Mouse (Mus musculus): ENCODE results near the gene Ace. TPM values are rescaled to one million over a fixed set of nuclear protein-coding genes. Genes with fewer than 3 reads are reported as not detected.
A peak's percentile ranks its signal among the peaks of the same experiment; 100 is the strongest.

Gene Ace
- polyA plus RNA-seq, 1 experiment from 2014 or later = 18.6 TPM

GRCm38 (mm10) chr11:105934303-105934711 lies 33.4 kb upstream of the Ace start:
- Histone ChIP-seq H3K36me3 (ENCODE audit: insufficient read depth, low read length) (no peaks in the 10 kb centered on the region), H3K9ac (replicated peaks; ENCODE audit: low read length) (no peak overlapping the region), H3K4me3 (ENCODE audit: low read length) (no peak overlapping the region), H3K27me3 (ENCODE audit: insufficient read depth, low read length) (no peaks in the 10 kb centered on the region), H3K4me2 (replicated peaks; ENCODE audit: low read depth, low read length) (no peak overlapping the region), H3K4me1 (ENCODE audit: insufficient read depth, low read length) (no peaks in the 10 kb centered on the region), H3K27ac (ENCODE audit: low read length) (no peak overlapping the region), H3K9me3 (ENCODE audit: low read length) (no peaks in the 10 kb centered on the region)
- 75% methylated on average over 5 of the region's 5 CpGs for WGBS
- ATAC-seq (ENCODE audit: low FRiP score, low TSS enrichment) = no peak

DNA sequence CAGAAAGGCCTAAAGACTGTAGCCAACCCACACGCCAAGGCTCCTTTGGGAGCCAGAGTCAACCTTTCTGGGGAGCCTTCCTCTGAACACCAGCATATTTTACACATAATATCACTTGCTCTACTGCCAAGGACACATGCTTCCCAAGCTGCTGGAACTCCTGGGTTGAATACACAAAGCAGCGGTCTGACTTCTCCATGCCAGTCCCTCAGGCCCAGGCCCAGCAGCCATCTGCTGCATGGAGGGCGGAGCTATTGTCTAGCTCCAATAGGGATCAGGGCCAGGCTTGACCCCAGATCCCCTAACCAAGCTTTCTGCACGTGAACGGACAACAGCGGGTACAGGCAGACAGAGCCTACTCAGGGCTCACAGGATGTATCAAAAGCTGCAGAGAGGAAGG lies 32.9 kb upstream of the Ace start:
- no peak overlapping the region for H3K4me3 ChIP-seq (ENCODE audit: low read length)
- H3K36me3 ChIP-seq (ENCODE audit: insufficient read depth, low read length) = no peaks in the 10 kb centered on the region
- H3K27me3 ChIP-seq (ENCODE audit: insufficient read depth, low read length) = no peaks in the 10 kb centered on the region
- 55% methylated on average over 6 of the region's 6 CpGs for WGBS
- no peak overlapping the region for H3K9ac ChIP-seq (replicated peaks; ENCODE audit: low read length)
- no peak overlapping the region for H3K27ac ChIP-seq (ENCODE audit: low read length)
- ATAC-seq (ENCODE audit: low FRiP score, low TSS enrichment) = no peak
- H3K4me1 ChIP-seq (ENCODE audit: insufficient read depth, low read length) = no peaks in the 10 kb centered on the region
- H3K9me3 ChIP-seq (ENCODE audit: low read length) = no peaks in the 10 kb centered on the region
- no peak overlapping the region for H3K4me2 ChIP-seq (replicated peaks; ENCODE audit: low read depth, low read length)

GRCm38 (mm10) chr11:105935496-105935895 lies 32.2 kb upstream of the Ace start:
- 86% methylated on average over 8 of the region's 8 CpGs for WGBS
- H3K4me2 ChIP-seq (replicated peaks; ENCODE audit: low read depth, low read length) = no peak overlapping the region
- H3K4me1 ChIP-seq (ENCODE audit: insufficient read depth, low read length) = no peaks in the 10 kb centered on the region
- no peak overlapping the region for H3K4me3 ChIP-seq (ENCODE audit: low read length)
- no peak for ATAC-seq (ENCODE audit: low FRiP score, low TSS enrichment)
- H3K9ac ChIP-seq (replicated peaks; ENCODE audit: low read length) = no peak overlapping the region
- no peak overlapping the region for H3K27ac ChIP-seq (ENCODE audit: low read length)
- H3K27me3 ChIP-seq (ENCODE audit: insufficient read depth, low read length) = no peaks in the 10 kb centered on the region
- no peaks in the 10 kb centered on the region for H3K9me3 ChIP-seq (ENCODE audit: low read length)
- H3K36me3 ChIP-seq (ENCODE audit: insufficient read depth, low read length) = no peaks in the 10 kb centered on the region

GRCm38 (mm10) chr11:105936200-105936599 lies 31.5 kb upstream of the Ace start:
- no peak overlapping the region for H3K9ac ChIP-seq (replicated peaks; ENCODE audit: low read length)
- no peak overlapping the region for H3K27ac ChIP-seq (ENCODE audit: low read length)
- H3K36me3 ChIP-seq (ENCODE audit: insufficient read depth, low read length) = no peaks in the 10 kb centered on the region
- no peak for ATAC-seq (ENCODE audit: low FRiP score, low TSS enrichment)
- 83% methylated on average over 6 of the region's 6 CpGs for WGBS
- no peak overlapping the region for H3K4me2 ChIP-seq (replicated peaks; ENCODE audit: low read depth, low read length)
- no peaks in the 10 kb centered on the region for H3K9me3 ChIP-seq (ENCODE audit: low read length)
- H3K27me3 ChIP-seq (ENCODE audit: insufficient read depth, low read length) = no peaks in the 10 kb centered on the region
- no peaks in the 10 kb centered on the region for H3K4me1 ChIP-seq (ENCODE audit: insufficient read depth, low read length)
- no peak overlapping the region for H3K4me3 ChIP-seq (ENCODE audit: low read length)

GRCm38 (mm10) chr11:105936974-105937373 lies 30.8 kb upstream of the Ace start:
- no peak overlapping the region for H3K9ac ChIP-seq (replicated peaks; ENCODE audit: low read length)
- no peaks in the 10 kb centered on the region for H3K36me3 ChIP-seq (ENCODE audit: insufficient read depth, low read length)
- ATAC-seq (ENCODE audit: low FRiP score, low TSS enrichment) = no peak
- no peaks in the 10 kb centered on the region for H3K9me3 ChIP-seq (ENCODE audit: low read length)
- H3K27ac ChIP-seq (ENCODE audit: low read length) = no peak overlapping the region
- 0 out of 2 replicates have a peak, but pooled peaks cover 2% of the 10 kb centered on the region for H3K4me1 ChIP-seq (ENCODE audit: insufficient read depth, low read length)
- H3K4me2 ChIP-seq (replicated peaks; ENCODE audit: low read depth, low read length) = no peak overlapping the region
- H3K27me3 ChIP-seq (ENCODE audit: insufficient read depth, low read length) = no peaks in the 10 kb centered on the region
- no peak overlapping the region for H3K4me3 ChIP-seq (ENCODE audit: low read length)
- WGBS = 93% methylated on average over 3 of the region's 3 CpGs

- H3K9ac ChIP-seq (replicated peaks; ENCODE audit: low read length) = no peak overlapping the region
- H3K27ac ChIP-seq (ENCODE audit: low read length) = no peak overlapping the region
- no peaks in the 10 kb centered on the region for H3K27me3 ChIP-seq (ENCODE audit: insufficient read depth, low read length)
- H3K9me3 ChIP-seq (ENCODE audit: low read length) = no peaks in the 10 kb centered on the region
- ATAC-seq (ENCODE audit: low FRiP score, low TSS enrichment) = no peak
- H3K4me3 ChIP-seq (ENCODE audit: low read length) = no peak overlapping the region
- H3K4me1 ChIP-seq (ENCODE audit: insufficient read depth, low read length) = peaks cover 13% of the 10 kb centered on the region; the same call in 1 of the 2 replicates
- H3K36me3 ChIP-seq (ENCODE audit: insufficient read depth, low read length) = no peaks in the 10 kb centered on the region
- no peak overlapping the region for H3K4me2 ChIP-seq (replicated peaks; ENCODE audit: low read depth, low read length)
- 70% methylated on average over 9 of the region's 9 CpGs for WGBS
These were observed 29.0 kb upstream of the Ace start for GRCm38 (mm10) chr11:105938771-105939170.

- Histone ChIP-seq H3K4me1 (ENCODE audit: insufficient read depth, low read length) (peaks cover 19% of the 10 kb centered on the region), H3K4me3 (ENCODE audit: low read length) (no peak overlapping the region), H3K27me3 (ENCODE audit: insufficient read depth, low read length) (no peaks in the 10 kb centered on the region), H3K9ac (replicated peaks; ENCODE audit: low read length) (no peak overlapping the region), H3K4me2 (replicated peaks; ENCODE audit: low read depth, low read length) (no peak overlapping the region), H3K36me3 (ENCODE audit: insufficient read depth, low read length) (no peaks in the 10 kb centered on the region), H3K9me3 (ENCODE audit: low read length) (no peaks in the 10 kb centered on the region), H3K27ac (ENCODE audit: low read length) (no peak overlapping the region)
- no peak for ATAC-seq (ENCODE audit: low FRiP score, low TSS enrichment)
- 67% methylated on average over 8 of the region's 8 CpGs for WGBS
These were observed 25.8 kb upstream of the Ace start for GRCm38 (mm10) chr11:105941973-105942372.

- WGBS = 4% methylated on average over 46 of the region's 47 CpGs
- Histone ChIP-seq H3K4me1 (ENCODE audit: insufficient read depth, low read length) (peaks cover 19% of the 10 kb centered on the region), H3K36me3 (ENCODE audit: insufficient read depth, low read length) (no peaks in the 10 kb centered on the region), H3K4me3 (ENCODE audit: low read length) (peak overlapping the region; percentile 66), H3K27me3 (ENCODE audit: insufficient read depth, low read length) (no peaks in the 10 kb centered on the region), H3K4me2 (replicated peaks; ENCODE audit: low read depth, low read length) (peak overlapping the region; percentile 97), H3K9ac (replicated peaks; ENCODE audit: low read length) (peak overlapping the region; percentile 79), H3K9me3 (ENCODE audit: low read length) (no peaks in the 10 kb centered on the region), H3K27ac (ENCODE audit: low read length) (peak overlapping the region; percentile 86)
- ATAC-seq (ENCODE audit: low FRiP score, low TSS enrichment) = peak; percentile 62; the same call in 1 of the 2 replicates
These were observed 24.3 kb upstream of the Ace start for GRCm38 (mm10) chr11:105943133-105944102.

DNA sequence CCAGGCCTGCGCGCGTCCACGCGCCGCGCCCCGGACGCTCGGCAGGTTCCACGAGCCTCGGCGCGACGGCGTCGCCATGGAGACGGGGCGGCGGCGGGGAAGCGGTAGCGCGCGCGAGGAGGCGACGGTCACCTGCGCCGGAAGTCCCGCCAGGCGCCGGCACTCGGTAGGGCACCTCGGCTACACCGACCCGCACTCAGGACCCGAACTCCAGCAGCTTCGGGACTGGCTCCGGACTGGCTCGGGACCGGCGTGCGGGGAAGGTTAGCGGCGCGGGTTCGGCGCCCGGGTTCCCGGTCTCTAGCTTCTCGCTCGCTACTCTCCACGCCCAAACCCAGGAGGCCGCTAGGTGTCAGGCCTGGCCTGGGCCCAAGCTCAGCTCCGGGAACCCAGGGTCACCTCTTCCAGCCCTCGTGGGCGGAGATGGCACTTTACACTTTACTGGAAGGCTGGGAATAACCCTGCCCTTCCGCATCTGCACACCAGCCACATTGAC lies 23.6 kb upstream of the Ace start:
- H3K9me3 ChIP-seq (ENCODE audit: low read length) = no peaks in the 10 kb centered on the region
- H3K9ac ChIP-seq (replicated peaks; ENCODE audit: low read length) = peak overlapping the region; percentile 79
- WGBS = under 1% methylated on average over 52 of the region's 59 CpGs
- H3K36me3 ChIP-seq (ENCODE audit: insufficient read depth, low read length) = no peaks in the 10 kb centered on the region
- H3K27me3 ChIP-seq (ENCODE audit: insufficient read depth, low read length) = no peaks in the 10 kb centered on the region
- H3K4me2 ChIP-seq (replicated peaks; ENCODE audit: low read depth, low read length) = peak overlapping the region; percentile 97
- peak; percentile 72; the same call in 1 of the 2 replicates for ATAC-seq (ENCODE audit: low FRiP score, low TSS enrichment)
- peak overlapping the region; percentile 86 for H3K27ac ChIP-seq (ENCODE audit: low read length)
- peaks cover 19% of the 10 kb centered on the region for H3K4me1 ChIP-seq (ENCODE audit: insufficient read depth, low read length)
- H3K4me3 ChIP-seq (ENCODE audit: low read length) = peak overlapping the region; percentile 66

All from kidney, embryonic 16.5 days (tissue).